Mouse (Mus musculus): ENCODE measurements around the gene Itih5.
A peak's percentile ranks its signal among the peaks of the same experiment; 100 is the strongest.

Itih5 gene

GRCm38 (mm10) chr2:10153201-10154075 is at the start of gene Itih5:
Itih5 (plus strand) TSS chr2:10153571.
- DNase-seq (ENCODE audit: low read depth, low spot score), result peak; percentile 39

DNA sequence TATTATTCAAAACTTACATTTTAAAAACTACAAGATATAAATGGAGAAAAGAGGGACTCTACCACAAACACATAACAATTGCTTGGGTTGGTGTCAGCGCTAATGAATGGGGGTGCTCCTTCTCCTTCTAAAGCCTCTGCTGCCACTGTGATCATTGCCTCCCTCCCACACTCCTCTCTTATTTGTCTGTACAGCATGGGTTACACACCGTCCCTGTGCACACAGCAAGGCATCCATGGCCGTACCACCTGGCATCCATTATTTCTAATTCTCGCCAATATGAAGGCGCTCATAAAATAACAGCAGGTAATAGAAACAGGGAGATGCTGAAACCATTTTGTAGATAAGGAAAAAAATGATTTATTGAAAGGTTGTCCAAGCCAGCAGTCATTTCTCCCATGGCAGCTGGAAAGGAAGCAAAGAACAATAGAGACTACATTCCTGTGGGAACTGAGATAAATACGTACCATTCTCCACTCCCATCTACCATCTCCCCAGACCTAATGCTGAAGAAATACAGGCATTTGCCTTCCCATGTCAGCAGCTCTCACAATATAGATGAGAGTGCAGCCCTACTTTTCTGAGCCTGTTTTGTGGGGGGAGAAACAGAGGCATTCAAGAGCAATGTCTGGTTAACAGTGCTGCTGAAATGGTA is 44.7 kb upstream of the Itih5 start:
- DNase-seq (ENCODE audit: low read depth, low spot score), result no peak

DNA sequence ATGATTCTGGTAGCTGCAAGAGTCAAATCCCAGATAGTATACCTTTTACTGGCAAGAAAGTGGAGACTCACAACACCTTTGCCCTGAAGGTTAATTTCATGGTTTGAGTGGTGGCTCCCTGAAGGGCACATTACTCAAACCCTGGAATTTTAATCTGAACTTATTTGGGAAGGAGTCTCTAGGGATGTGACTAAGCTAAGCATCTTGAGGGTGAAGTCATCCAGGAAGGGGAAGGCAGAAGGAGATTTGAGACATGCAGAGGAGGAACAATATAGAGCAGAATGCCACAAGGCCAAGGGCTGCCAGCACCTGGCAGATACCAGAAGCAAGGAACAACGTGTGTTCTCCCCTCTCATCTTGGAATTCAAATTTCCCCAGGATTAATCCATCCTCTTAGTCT is 34.6 kb upstream of the Itih5 start:
- DNase-seq (ENCODE audit: low read depth, low spot score), result no peak

DNA sequence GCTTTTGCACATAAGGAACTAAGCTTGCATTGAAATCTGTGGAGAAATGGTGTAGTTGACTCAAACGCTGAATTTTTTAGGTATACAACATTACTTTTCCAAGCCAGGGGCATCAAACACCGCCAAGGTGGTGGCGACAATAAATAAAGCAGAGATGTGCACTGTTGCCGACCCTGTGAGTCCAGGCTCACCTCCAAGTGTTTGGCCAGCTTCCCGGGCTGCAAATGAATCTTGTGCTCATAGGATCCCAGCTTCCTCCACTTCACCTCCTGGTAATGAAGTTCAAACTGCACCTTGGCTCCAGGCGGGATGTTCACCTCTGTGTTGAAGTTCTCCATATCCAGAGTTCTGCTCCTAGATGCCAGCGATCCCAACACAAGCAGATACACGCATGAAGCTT is 34.1 kb upstream of the Itih5 start:
- no peak for DNase-seq (ENCODE audit: low read depth, low spot score)

- no peak for DNase-seq (ENCODE audit: low read depth, low spot score)
These were observed 31.5 kb upstream of the Itih5 start for GRCm38 (mm10) chr2:10121826-10122225.

- DNase-seq (ENCODE audit: low read depth, low spot score), result no peak
These were observed 27.2 kb upstream of the Itih5 start for GRCm38 (mm10) chr2:10126122-10126521.

- DNase-seq (ENCODE audit: low read depth, low spot score), result no peak
These were observed 25.9 kb upstream of the Itih5 start for GRCm38 (mm10) chr2:10127471-10127870.

- DNase-seq (ENCODE audit: low read depth, low spot score), result no peak
These were observed 24.8 kb upstream of the Itih5 start for GRCm38 (mm10) chr2:10128571-10128970.

DNA sequence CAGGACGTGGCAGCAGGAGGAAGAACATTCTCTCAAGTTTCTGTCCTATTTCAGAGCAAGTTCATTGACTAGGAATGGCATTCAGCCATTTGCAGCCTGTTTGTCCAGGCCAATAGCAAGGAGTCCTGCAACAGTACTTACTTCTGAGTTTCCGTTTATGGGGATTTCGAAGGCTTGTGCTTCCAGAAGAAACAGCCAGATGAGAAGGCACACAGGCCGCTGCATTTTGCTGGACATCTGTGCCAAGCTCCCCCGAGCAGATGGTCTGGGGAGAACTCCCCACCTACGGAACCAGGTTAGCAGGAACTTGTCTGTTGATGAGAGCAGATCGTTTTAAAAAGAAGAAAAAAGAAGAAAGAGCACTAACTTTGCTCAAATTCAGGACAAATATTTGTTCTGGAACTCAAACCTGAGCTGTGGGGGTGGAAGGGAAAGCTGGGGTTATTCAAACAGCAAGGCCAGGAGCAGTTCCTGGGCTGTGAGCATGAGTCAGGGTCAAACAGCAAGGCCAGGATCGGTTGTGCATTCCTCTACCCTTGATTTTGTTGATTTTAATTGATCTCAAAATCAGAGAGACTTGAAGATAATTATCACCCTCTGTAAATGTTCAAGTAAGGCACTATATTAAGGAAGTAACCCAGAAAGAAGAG is 22.9 kb upstream of the Itih5 start:
- DNase-seq (ENCODE audit: low read depth, low spot score), result no peak

- no peak for DNase-seq (ENCODE audit: low read depth, low spot score)
These were observed 22.1 kb upstream of the Itih5 start, which contains the start of gene Itih2 for GRCm38 (mm10) chr2:10131296-10131695. Itih2 (minus strand) TSS chr2:10131396.

GRCm38 (mm10) chr2:10132128-10132527 is 21.2 kb upstream of the Itih5 start:
- DNase-seq (ENCODE audit: low read depth, low spot score), result no peak

GRCm38 (mm10) chr2:10133941-10134340 is 19.4 kb upstream of the Itih5 start:
- DNase-seq (ENCODE audit: low read depth, low spot score), result no peak

DNA sequence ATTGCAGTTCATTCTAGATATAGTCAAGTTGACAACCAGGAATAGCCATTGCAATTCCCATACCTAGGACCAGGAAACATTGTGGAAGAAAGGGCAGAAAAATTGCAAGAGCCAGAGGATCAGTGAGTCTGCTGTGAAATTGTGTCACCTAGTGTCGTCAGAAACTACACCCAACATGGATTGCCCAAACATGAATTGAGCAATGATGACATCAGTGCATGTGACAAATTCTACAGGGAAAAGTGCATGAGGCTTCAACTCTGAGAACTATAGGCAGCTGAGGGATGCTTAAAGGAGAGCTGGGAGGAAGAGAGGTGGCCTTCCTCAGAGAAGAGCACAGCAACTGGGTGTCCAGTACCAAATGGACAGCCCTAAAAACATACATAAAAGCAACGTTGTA is 16.1 kb upstream of the Itih5 start:
- DNase-seq (ENCODE audit: low read depth, low spot score), result no peak

DNA sequence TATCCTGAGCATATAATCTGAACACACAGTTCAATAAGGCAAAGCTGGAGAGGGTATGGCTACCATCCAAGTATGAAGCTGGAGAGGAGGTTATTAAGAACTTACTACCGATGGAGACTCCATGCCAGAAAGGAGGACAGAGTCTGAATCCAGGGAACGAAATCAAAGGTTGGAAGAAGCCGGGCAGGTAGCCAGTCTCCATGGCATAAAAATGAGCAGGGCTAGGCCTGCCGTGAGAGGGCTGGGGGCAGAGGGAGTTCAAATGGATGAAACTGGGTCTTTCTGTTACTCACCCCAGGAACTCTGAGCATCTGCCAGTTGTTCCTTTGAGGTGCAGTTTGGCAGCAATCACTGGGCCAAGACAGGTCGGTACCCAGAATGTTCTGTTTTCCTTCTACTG is 12.9 kb upstream of the Itih5 start:
- DNase-seq (ENCODE audit: low read depth, low spot score), result no peak

GRCm38 (mm10) chr2:10142472-10143454 is 10.6 kb upstream of the Itih5 start:
- DNase-seq (ENCODE audit: low read depth, low spot score), result peak; percentile 84

DNA sequence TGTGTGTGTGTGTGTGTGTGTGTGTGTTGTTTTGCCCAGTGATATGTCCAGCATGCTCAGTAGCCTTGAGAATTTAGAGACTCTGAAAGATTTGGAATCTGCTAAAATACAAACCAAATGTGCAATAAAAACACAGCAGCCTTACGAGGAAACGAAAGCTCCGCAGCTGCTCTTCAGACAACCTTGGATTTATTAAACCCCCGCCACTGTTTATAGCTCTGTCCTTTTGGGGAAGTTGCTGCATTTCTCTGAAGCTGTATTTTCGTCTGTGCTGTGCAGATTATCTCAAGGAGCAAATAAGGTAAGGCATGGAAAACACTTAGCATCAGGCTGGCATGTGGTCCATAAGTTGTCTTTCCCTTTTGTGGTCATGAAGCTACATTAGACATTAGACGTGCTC is 7.9 kb upstream of the Itih5 start:
- peak; percentile 7 for DNase-seq (ENCODE audit: low read depth, low spot score)

DNA sequence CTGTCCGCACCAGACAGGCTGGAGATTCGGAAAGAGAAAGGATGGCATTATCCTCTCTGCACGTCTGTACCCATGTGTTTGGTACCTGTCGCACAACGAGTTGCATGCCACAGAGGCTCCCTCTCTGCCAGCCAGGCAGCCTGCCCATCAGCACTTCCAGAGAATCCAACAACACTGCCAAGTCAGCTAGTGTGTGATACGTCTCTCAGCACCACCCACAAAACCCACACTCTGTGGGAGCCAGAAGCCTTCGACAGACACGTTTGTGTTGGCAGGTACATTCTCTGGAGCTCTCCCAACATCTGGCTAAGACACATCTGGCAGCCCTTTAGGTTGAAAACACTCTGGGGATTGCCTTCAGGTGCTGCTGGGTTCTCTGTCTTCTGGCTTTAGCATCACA is 6.2 kb upstream of the Itih5 start:
- DNase-seq (ENCODE audit: low read depth, low spot score), result no peak

- peak; percentile 19 for DNase-seq (ENCODE audit: low read depth, low spot score)
These were observed 781 bp upstream of the Itih5 start for GRCm38 (mm10) chr2:10152590-10152989.

DNA sequence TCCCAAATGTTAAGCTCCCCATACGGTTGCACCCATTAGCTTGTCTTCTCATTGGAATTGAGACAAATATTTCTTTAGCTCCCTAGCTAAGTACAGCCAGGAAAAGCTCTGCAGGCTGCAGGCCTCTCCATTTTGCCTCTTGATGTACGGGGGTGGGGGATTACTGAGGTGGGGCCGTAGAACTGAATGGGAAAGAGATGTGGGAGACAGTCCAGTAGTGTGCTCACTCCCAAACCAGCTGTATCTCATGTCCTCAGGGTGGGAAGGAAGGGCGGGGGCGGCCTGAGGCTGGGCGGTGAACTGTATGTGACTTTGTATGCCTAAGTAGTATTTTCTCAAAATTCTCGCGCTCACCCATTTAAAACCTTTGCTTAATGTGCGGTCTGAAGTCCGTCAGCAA is 3.8 kb downstream of the Itih5 start:
- no peak for DNase-seq (ENCODE audit: low read depth, low spot score)

DNA sequence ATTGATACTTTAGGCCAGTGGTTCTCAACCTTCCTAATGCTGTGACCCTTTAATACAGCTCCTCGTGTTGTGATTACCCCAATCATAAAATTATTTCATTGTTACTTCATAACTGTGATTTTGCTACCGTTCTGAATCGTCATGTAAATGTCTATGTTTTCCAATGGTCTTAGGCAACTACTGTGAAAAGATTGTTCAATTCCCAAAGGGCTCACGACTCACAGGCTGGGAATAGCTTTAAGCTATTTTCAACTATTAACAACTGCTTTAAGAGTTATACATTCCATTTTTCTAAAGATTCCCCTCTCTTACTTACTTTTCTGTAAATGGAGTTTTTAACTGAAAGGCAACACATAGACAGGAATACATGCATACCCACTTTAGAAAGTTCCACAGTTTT is 8.6 kb downstream of the Itih5 start:
- no peak for DNase-seq (ENCODE audit: low read depth, low spot score)

DNA sequence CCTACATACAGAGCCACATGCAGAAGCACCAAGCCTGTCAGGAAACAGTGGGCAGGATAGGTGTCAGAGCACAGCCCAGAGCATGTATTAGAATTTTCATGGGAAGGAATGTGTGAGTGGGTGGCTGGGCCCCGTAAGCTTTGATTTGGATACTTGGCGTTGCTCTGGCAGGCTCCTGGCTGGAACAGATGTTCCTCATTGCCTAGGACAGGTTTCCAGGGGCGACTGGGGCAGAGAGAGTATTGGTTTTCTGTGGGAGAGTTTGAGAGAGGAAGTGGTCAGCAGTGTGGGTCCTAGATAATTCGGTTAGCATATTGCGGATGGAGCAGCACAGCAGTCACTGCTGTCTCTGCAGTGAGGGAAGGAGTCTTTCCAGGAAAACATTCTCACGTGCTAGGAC is 13.3 kb downstream of the Itih5 start:
- no peak for DNase-seq (ENCODE audit: low read depth, low spot score)

Data from A20 (cell line).